Mouse (Mus musculus) heart, embryonic 16.5 days (tissue): ENCODE data around the gene Kif1bp. TPM values are rescaled to one million over a fixed set of nuclear protein-coding genes. Genes with fewer than 3 reads are reported as not detected.

ENCODE experiments used
- ATAC-seq: fragments of 200-750 bp; cut with Nextera tagmentation; replicated peaks from 2 replicates; pipeline ENCODE4 v1.8.0; 2017; ENCODE audit warnings: moderate number of reproducible peaks; ENCODE audit not compliant: insufficient read depth, low FRiP score; ENCODE audit errors: extremely low read depth
- H3K27ac ChIP-seq: fragments of 300-500 bp; sonication (generic); 2 replicates; pipeline ENCODE4 v1.5.1; 2014; ENCODE audit warnings: mild to moderate bottlenecking, low read length, control low read depth, moderate library complexity
- H3K27me3 ChIP-seq: fragments of 300-500 bp; sonication (generic); 2 replicates; pipeline ENCODE4 v1.6.1; 2014; ENCODE audit warnings: low read length, mixed read lengths; ENCODE audit not compliant: control insufficient read depth, insufficient read depth
- H3K36me3 ChIP-seq: fragments of 300-500 bp; sonication (generic); 2 replicates; pipeline ENCODE4 v1.6.1; 2014; ENCODE audit not compliant: control insufficient read depth, insufficient read depth
- H3K4me1 ChIP-seq: fragments of 300-500 bp; sonication (generic); 2 replicates; pipeline ENCODE4 v1.6.1; 2014; ENCODE audit warnings: low read length, mixed read lengths; ENCODE audit not compliant: control insufficient read depth, insufficient read depth
- H3K4me2 ChIP-seq: fragments of 300-500 bp; sonication (generic); 2 replicates; pipeline ENCODE4 v1.6.1; 2014; ENCODE audit warnings: low read depth, mild to moderate bottlenecking, control low read depth, low read length
- H3K4me3 ChIP-seq: fragments of 300-500 bp; sonication (generic); 2 replicates; pipeline ENCODE4 v1.5.1; 2014; ENCODE audit warnings: mild to moderate bottlenecking, control low read depth, low read length
- H3K9ac ChIP-seq: fragments of 300-500 bp; sonication (generic); 2 replicates; pipeline ENCODE4 v1.6.1; 2014; ENCODE audit warnings: low read length, control low read depth
- H3K9me3 ChIP-seq: fragments of 300-500 bp; sonication (generic); replicated peaks from 2 replicates; pipeline ENCODE4 v1.6.1; 2016; ENCODE audit warnings: low read length; ENCODE audit not compliant: control insufficient read depth
- WGBS: fragments of 180-500 bp; shearing (Covaris S2); extraction: QIAGEN DNeasy Blood & Tissue Kit; methylation state at CpG from one replicate; pipeline ENCODE4 v1.1.7; 2014; 5-methylcytosine and 5-hydroxymethylcytosine counted together
- polyA plus RNA-seq: library from polyadenylated mRNA; unstranded; fragments of >200 nt; fragmentation: Nextera tagmentation; extraction: Ambion mirVana; gene quantifications from 2 replicates; pipeline ENCODE4 v1.2.1, GENCODE M21; 2015

The Kif1bp gene
- polyA plus RNA-seq, 1 experiment from 2014 or later: 28.5 TPM

GRCm38 (mm10) chr10:62508459-62508858 is 69.8 kb downstream of the Kif1bp start:
- H3K36me3 ChIP-seq: no peaks in the 10 kb centered on the region
- 0 out of 2 replicates have a peak, but pooled peaks cover 2% of the 10 kb centered on the region for H3K4me1 ChIP-seq
- 5% methylated on average over 11 of the region's 11 CpGs for WGBS
- H3K27ac ChIP-seq: peak overlapping the region; percentile 45
- ATAC-seq: peak; percentile 37; the same call in 1 of the 2 replicates
- no peaks in the 10 kb centered on the region for H3K27me3 ChIP-seq
- peak overlapping the region; percentile 42 for H3K4me3 ChIP-seq
- peak overlapping the region; percentile 45; the same call in 1 of the 2 replicates for H3K9ac ChIP-seq
- H3K4me2 ChIP-seq: peak overlapping the region; percentile 74
- H3K9me3 ChIP-seq: no peaks in the 10 kb centered on the region

DNA sequence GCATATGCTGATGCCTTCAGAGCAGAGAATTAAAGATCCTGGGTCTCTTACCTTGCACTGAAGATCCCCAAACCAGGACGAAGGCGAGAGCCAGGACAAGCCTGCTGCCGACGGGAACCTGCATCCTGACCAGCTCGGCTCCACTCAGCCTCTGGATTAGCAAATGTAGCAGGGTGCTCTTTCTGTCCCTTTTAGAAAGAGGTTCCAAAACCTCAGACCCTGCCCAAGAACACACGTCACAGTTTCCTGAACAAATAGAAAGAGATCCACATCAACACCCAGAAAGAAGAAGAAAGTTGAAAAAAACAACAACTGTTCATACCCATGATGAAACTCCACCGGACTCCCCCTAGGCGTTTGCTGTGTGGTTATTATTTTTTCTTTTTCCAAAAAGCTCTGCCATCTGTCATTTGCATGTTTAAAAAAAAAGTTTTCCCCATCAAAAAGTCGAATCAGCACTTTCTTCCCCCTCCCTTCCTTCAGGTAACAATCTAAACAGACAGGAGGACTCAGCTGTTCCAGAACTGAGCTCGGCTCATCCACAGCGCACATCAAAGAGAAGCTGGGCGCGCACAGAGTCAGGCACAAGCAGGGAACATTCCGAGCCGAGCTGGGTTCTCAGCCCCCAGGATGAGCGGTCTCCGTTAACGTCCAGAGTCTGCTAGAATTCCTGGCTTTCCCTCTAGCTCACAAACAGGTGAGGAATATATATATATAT is 70.5 kb downstream of the Kif1bp start:
- H3K9me3 ChIP-seq: no peaks in the 10 kb centered on the region
- peak overlapping the region; percentile 74 for H3K4me2 ChIP-seq
- peak overlapping the region; percentile 42 for H3K4me3 ChIP-seq
- H3K27me3 ChIP-seq: no peaks in the 10 kb centered on the region
- WGBS: 10% methylated on average over 18 of the region's 18 CpGs
- H3K4me1 ChIP-seq: 0 out of 2 replicates have a peak, but pooled peaks cover 2% of the 10 kb centered on the region
- peak overlapping the region; percentile 40 for H3K27ac ChIP-seq
- H3K36me3 ChIP-seq: no peaks in the 10 kb centered on the region
- H3K9ac ChIP-seq: peak overlapping the region; percentile 46
- ATAC-seq: no peak

- H3K27ac ChIP-seq: no peak overlapping the region
- no peaks in the 10 kb centered on the region for H3K9me3 ChIP-seq
- ATAC-seq: no peak
- 86% methylated on average over 4 of the region's 4 CpGs for WGBS
- H3K36me3 ChIP-seq: no peaks in the 10 kb centered on the region
- peak overlapping the region; percentile 74 for H3K4me2 ChIP-seq
- H3K9ac ChIP-seq: no peak overlapping the region
- H3K27me3 ChIP-seq: no peaks in the 10 kb centered on the region
- peak overlapping the region; percentile 18 for H3K4me3 ChIP-seq
- 0 out of 2 replicates have a peak, but pooled peaks cover 2% of the 10 kb centered on the region for H3K4me1 ChIP-seq
These were observed 71.2 kb downstream of the Kif1bp start for GRCm38 (mm10) chr10:62507071-62507470.

DNA sequence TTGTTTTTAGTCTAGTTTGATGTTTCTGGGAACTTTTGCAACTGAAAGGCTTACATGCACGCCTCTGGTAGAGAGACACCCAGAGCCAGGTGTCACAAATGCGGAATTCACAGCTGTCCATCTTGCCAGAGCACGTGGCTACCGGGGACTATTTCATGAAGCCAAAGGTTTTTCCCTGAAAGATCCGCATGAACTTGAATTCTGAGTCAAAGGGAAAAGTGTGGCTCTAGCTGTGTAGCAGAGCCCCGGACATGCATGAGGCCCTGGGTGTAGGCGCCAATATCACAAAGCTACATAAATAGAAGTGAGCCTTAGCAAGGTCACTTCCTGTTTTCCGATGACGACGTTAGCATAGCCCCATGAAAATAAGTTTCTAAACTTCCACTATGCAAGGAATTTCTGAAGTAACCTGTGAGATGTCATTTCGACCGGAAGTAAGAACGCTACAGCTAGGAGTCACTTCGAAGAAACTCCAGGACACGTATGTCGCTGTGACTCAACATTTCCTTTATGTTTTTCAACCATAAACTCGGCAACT is 72.2 kb downstream of the Kif1bp start:
- Histone ChIP-seq H3K36me3 (no peaks in the 10 kb centered on the region), H3K9me3 (no peaks in the 10 kb centered on the region), H3K9ac (no peak overlapping the region), H3K27ac (peak overlapping the region; percentile 15), H3K27me3 (no peaks in the 10 kb centered on the region), H3K4me3 (peak overlapping the region; percentile 20), H3K4me2 (peak overlapping the region; percentile 36), H3K4me1 (0 out of 2 replicates have a peak, but pooled peaks cover 2% of the 10 kb centered on the region)
- no peak for ATAC-seq
- 62% methylated on average over 17 of the region's 17 CpGs for WGBS

DNA sequence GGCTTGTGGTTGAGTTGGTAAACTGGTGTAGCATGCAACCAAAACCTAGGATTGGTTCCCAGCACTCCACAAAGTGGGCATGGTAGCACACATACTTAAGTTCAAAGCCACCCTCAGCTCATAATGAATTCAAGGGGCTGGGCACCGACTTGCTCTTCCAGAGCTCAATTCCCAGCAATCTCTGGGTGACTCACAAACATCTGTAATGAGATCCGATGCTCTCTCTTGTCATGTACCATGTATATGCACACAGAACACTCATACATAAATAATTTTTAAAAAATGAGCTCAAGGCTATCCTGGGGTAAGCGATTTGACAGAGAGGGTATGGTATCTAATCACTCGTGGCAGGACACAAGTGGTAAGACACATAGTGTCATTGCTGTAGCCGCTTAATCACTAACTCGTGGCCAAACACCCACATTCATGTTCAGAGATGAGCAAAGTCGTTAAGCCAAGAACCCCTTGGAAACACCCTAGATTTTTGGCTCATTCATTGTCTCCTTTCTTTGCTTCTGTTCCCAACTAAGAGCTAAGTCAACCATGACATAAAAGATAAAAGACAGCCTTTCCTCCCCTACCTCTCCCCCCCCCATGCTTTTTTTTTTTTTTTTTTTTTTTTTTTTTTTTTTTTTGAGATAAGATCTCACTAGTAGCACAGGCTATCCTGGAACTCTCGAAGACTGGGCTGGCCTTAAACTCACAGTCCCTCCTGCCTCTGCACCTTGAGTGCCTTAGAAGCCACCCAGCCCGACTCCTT is 72.9 kb downstream of the Kif1bp start:
- no peak overlapping the region for H3K9ac ChIP-seq
- WGBS: 76% methylated on average over 9 of the region's 9 CpGs
- no peak overlapping the region for H3K4me3 ChIP-seq
- no peaks in the 10 kb centered on the region for H3K9me3 ChIP-seq
- no peak overlapping the region for H3K4me2 ChIP-seq
- peaks cover 2% of the 10 kb centered on the region; the same call in 1 of the 2 replicates for H3K4me1 ChIP-seq
- H3K27ac ChIP-seq: peak overlapping the region; percentile 15
- no peak for ATAC-seq
- no peaks in the 10 kb centered on the region for H3K36me3 ChIP-seq
- no peaks in the 10 kb centered on the region for H3K27me3 ChIP-seq

DNA sequence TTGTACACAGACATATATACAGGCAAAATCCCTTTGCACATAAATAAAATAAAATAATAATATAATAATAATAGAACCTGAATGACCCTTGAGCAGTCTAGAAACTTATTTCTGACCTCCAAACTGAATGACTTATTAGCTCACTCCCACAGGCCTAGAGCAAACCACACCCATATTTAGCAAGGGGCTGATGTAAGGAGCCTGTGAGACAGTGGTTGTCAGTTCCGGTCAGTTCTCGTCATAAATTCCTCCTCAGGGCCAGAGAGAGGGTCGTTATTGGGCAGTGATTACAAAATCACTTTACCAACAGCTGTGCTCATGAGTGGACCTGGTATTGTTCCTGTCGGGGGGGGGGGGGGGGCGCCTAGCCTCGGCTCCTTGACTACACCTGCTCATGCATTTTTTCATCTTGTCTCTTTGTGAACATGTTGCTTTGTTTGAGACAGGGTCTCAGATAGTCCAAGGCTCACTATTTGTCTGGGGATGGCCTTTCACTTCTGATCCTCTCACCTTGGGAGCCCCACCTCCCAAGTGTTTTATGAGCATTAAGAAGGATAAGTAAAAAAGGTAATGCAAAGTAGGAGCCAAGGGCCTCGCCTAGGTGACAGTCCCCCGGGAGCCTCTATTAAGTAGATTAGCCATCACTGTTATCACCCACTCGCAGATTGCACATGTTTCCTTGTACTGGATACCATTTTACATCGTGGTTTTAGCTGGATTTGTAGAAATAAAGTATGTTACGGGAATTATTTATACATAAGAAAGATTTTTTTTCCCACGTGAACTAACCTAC is 74.2 kb downstream of the Kif1bp start:
- Histone ChIP-seq H3K4me2 (no peak overlapping the region), H3K27ac (no peak overlapping the region), H3K4me1 (peaks cover 2% of the 10 kb centered on the region; the same call in 1 of the 2 replicates), H3K9me3 (no peaks in the 10 kb centered on the region), H3K4me3 (no peak overlapping the region), H3K9ac (no peak overlapping the region), H3K27me3 (no peaks in the 10 kb centered on the region), H3K36me3 (no peaks in the 10 kb centered on the region)
- 63% methylated on average over 12 of the region's 12 CpGs for WGBS
- no peak for ATAC-seq

GRCm38 (mm10) chr10:62503353-62503752 is 74.9 kb downstream of the Kif1bp start:
- no peak for ATAC-seq
- H3K9me3 ChIP-seq: no peaks in the 10 kb centered on the region
- H3K9ac ChIP-seq: no peak overlapping the region
- no peak overlapping the region for H3K4me3 ChIP-seq
- no peaks in the 10 kb centered on the region for H3K27me3 ChIP-seq
- peaks cover 2% of the 10 kb centered on the region; the same call in 1 of the 2 replicates for H3K4me1 ChIP-seq
- no peaks in the 10 kb centered on the region for H3K36me3 ChIP-seq
- WGBS: 40% methylated on average over 4 of the region's 4 CpGs
- H3K27ac ChIP-seq: no peak overlapping the region
- H3K4me2 ChIP-seq: no peak overlapping the region

DNA sequence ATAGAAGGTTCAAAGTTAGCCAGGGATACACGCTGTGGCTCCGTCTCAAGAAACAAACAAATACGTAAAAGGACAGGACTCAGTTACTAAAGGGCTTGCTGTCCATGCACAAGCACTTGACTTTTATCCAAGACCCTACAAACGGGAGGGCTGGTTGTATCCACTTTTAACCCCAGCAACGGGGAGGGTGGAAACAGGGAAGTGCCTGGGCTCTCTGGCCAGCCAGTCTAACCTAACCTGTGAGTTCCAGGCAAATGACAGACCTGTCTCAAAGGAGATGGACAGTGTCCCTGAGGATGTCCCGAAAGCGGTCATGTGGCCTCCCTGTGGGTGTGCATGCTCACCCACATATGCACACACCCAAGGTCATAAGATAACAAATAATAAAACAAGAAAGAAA is 76.3 kb downstream of the Kif1bp start:
- no peaks in the 10 kb centered on the region; the same call in 1 of the 2 replicates for H3K4me1 ChIP-seq
- no peak for ATAC-seq
- H3K4me2 ChIP-seq: no peak overlapping the region
- H3K36me3 ChIP-seq: no peaks in the 10 kb centered on the region
- no peak overlapping the region for H3K4me3 ChIP-seq
- H3K9me3 ChIP-seq: no peaks in the 10 kb centered on the region
- no peak overlapping the region for H3K9ac ChIP-seq
- H3K27ac ChIP-seq: no peak overlapping the region
- no peaks in the 10 kb centered on the region for H3K27me3 ChIP-seq
- 74% methylated on average over 7 of the region's 7 CpGs for WGBS
